Mouse (Mus musculus): ENCODE results near the gene Ggcx.

DNA sequence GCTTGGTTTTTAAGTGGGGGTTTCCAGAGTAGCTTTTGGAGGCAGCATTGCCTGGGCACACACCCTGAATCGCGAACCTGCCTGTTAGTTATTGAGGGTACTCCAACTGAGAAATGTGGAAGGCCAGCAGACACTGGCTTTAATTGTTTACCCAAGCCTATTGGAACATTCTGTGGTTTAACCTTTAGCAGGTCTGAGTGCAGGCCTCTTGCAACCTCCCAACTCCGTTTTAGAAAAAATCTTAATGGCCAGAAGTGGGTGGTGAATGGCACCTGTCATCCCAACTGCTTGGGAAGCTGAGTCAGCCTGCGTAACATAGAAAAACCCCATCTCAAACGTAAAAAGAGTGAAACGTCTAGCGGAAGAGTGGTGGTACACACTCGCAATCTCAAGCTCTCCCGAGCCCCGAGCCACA lies 17.3 kb upstream of the Ggcx start:
- TF ChIP-seq E2F4 (IDR thresholded peaks at IDR 0.05; ENCODE audit: insufficient read depth) (no peak), MAX (IDR thresholded peaks at IDR 0.05; ENCODE audit: low read depth) (no peak), MYOG (IDR thresholded peaks at IDR 0.05; ENCODE audit: control insufficient read depth in 1 of 3, insufficient read depth in 1 of 3, insufficient read length in 2 of 3, low read depth in 2 of 3) (peak in 2 of 3 experiments; percentile 21 to 53), POLR2A (IDR thresholded peaks at IDR 0.05; ENCODE audit: insufficient read length, low read depth) (no peak)

All from myocyte (in vitro differentiated cells).